In the genomic region with DNA sequence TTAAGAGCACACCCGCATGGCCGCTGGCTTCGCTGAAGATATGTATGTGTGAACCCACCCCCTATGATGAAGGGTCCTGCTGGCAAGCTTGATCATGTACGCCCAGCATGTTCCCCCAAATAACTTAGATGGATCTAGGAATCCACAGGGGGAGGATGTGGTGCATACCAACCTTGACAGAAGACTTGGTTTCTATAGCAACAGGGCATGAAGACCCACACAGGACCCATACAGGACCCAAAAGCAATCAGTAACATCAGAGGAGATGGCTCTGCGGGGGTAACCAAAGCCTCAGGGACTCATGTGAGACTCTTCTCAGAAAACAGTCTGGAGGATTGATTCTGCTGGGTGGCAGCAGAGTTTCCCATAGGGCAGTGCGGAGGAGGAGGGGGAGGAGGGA, we compare ENCODE assay signal across 22 mouse cellular contexts. TPM values are rescaled to one million over a fixed set of nuclear protein-coding genes. Genes with fewer than 3 reads are reported as not detected.
"Had no signal": no experiment of that assay in that cellular context is flagged by ENCODE, and none has a peak within 500 bp of the region (broad histone marks: within the 10 kb centered on the region; RNA-seq: fewer than 3 reads in every experiment).

No protein-coding gene starts in this region.

- H3K4me3 ChIP-seq: kidney, embryonic 15.5 days; left cerebral cortex, adult 2 months; liver, embryonic 13.5 days; stomach, embryonic 15.5 days had no signal

- H3K27ac ChIP-seq: kidney, embryonic 15.5 days; left cerebral cortex, adult 2 months; liver, embryonic 13.5 days; stomach, embryonic 15.5 days had no signal

- H3K27me3 ChIP-seq: kidney, embryonic 15.5 days; liver, embryonic 13.5 days; stomach, embryonic 15.5 days had no signal

- H3K4me1 ChIP-seq: kidney, embryonic 15.5 days; stomach, embryonic 15.5 days had no signal

- H3K9ac ChIP-seq: kidney, embryonic 15.5 days; liver, embryonic 13.5 days; stomach, embryonic 15.5 days had no signal

- H3K9me3 ChIP-seq: kidney, embryonic 15.5 days; liver, embryonic 13.5 days; stomach, embryonic 15.5 days had no signal

- H3K4me2 ChIP-seq: kidney, embryonic 15.5 days; liver, embryonic 13.5 days; midbrain, embryonic 11.5 days; stomach, embryonic 15.5 days had no signal

- DNase-seq: kidney, adult 8-10 months; kidney, postnatal 10 days; kidney, postnatal 36 days; layer of hippocampus, postnatal 36 days; liver, embryonic 13.5 days; lung, adult 2 months; lung, postnatal 14 days; lung, postnatal 4 days; retina, postnatal 1 day; right cerebral cortex, postnatal 25 days; spleen, adult 18-20 months; thymus, postnatal 25 days had no signal

RNA-seq across cellular contexts. Expression of a gene that starts 29.0 kb away (rescaled TPM):
- polyA plus RNA-seq: kidney, embryonic 15.5 days; limb, embryonic 11.5 days; limb, embryonic 14.5 days; liver, adult 2 months; liver, embryonic 13.5 days; liver, embryonic 16.5 days; lung, embryonic 16.5 days; midbrain, embryonic 11.5 days; stomach, embryonic 15.5 days; thymus, postnatal 0 days had no signal
